Mouse (Mus musculus) forebrain, embryonic 14.5 days (tissue): ENCODE results near the gene Rnf214. TPM values are rescaled to one million over a fixed set of nuclear protein-coding genes. Genes with fewer than 3 reads are reported as not detected.

Experiments used
- ATAC-seq: fragments of 200-750 bp; cut with Nextera tagmentation; 2 replicates; pipeline ENCODE4 v1.8.0; 2017; ENCODE audit warnings: mild to moderate bottlenecking, moderate library complexity
- DNase-seq: peaks from one replicate; pipeline ENCODE4 v3.0.0-alpha.2; 2015; ENCODE audit warnings: low spot score
- H3K27ac ChIP-seq: fragments of 300-500 bp; sonication (generic); 2 replicates; pipeline ENCODE4 v1.5.1; 2014; ENCODE audit warnings: low read depth, mild to moderate bottlenecking, control low read depth, low read length, moderate library complexity
- H3K27me3 ChIP-seq: fragments of 300-500 bp; sonication (generic); replicated peaks from 2 replicates; pipeline ENCODE4 v1.6.1; 2014; ENCODE audit warnings: low read length, control low read depth, mixed read lengths; ENCODE audit not compliant: control insufficient read depth, insufficient read depth
- H3K36me3 ChIP-seq: fragments of 300-500 bp; sonication (generic); 2 replicates; pipeline ENCODE4 v1.6.1; 2014; ENCODE audit warnings: low read length, control low read depth; ENCODE audit not compliant: control insufficient read depth, insufficient read depth
- H3K4me1 ChIP-seq: fragments of 300-500 bp; sonication (generic); 2 replicates; pipeline ENCODE4 v1.6.1; 2014; ENCODE audit warnings: antibody characterized with exemption, low read length, control low read depth; ENCODE audit not compliant: control insufficient read depth, insufficient read depth
- H3K4me2 ChIP-seq: fragments of 300-500 bp; sonication (generic); 2 replicates; pipeline ENCODE4 v1.6.1; 2014; ENCODE audit warnings: mild to moderate bottlenecking, control low read depth, low read length
- H3K4me3 ChIP-seq: fragments of 300-500 bp; sonication (generic); 2 replicates; pipeline ENCODE4 v1.5.1; 2014; ENCODE audit warnings: low read depth, low read length, control low read depth
- H3K9ac ChIP-seq: fragments of 300-500 bp; sonication (generic); 2 replicates; pipeline ENCODE4 v1.6.1; 2014; ENCODE audit warnings: mild to moderate bottlenecking, low read length, control low read depth, moderate library complexity
- H3K9me3 ChIP-seq: fragments of 300-500 bp; sonication (generic); replicated peaks from 2 replicates; pipeline ENCODE4 v1.6.1; 2016; ENCODE audit warnings: low read length, control low read depth, mixed read lengths; ENCODE audit not compliant: control insufficient read depth
- WGBS: fragments of 180-500 bp; shearing (Covaris S2); extraction: QIAGEN DNeasy Blood & Tissue Kit; methylation state at CpG from one replicate; pipeline ENCODE4 v1.1.7; 2014; 5-methylcytosine and 5-hydroxymethylcytosine counted together
- polyA plus RNA-seq: library from polyadenylated mRNA; unstranded; fragments of >200 nt; fragmentation: Nextera tagmentation; extraction: Ambion mirVana; gene quantifications from 2 replicates; pipeline ENCODE4 v1.2.1, GENCODE M21; 2014

Gene Rnf214
- polyA plus RNA-seq, 1 experiment from 2014 or later, result 70.2 TPM

DNA sequence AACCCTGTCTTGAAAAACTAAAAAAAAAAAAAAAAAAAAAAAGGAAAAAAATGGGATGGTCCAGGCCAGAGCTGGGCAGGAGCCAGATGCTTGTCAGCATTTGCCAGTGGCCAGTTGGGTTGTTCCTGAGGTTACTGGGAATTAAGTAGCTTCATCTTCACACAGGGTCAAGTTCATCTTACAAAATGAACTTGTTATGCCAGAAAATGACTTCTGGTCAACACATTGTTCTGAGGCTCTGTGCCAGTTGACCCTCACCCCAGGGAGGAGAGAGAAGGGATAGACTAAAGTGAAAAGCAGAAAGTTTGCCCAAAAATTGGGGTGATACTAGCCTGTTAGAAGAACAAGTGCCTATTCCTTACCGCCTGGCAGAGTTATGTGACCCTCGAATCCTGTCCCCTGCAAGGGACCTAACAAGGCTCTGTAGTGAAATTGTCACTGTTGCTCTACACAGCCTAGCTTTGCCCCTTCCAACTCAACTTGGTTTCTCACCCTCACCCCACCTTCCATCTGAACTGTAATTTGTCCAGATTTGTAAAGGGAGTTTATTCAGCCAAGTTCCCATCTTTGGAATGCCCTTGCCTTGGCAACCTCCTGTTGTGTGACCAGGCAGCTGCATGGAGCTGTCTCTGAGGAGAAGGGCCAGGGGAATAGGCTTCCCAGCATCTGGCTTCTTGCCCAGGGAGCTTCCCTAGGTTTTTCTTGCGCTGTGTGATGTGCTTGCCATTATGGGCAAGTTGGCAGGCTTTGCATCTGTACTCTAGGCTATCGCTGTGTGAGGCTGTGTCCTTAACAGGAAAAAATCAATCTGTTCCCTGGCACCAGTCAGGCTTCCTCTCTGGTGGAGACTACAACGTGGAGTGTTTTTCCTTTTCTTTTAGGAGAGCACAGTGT is 10.6 kb upstream of the Rnf214 start:
- peak; percentile 62 for DNase-seq
- 77% methylated on average over 5 of the region's 5 CpGs for WGBS
- H3K4me3 ChIP-seq, result no peak overlapping the region
- no peak overlapping the region for H3K9ac ChIP-seq
- H3K4me1 ChIP-seq, result no peaks in the 10 kb centered on the region
- no peaks in the 10 kb centered on the region for H3K27me3 ChIP-seq
- H3K27ac ChIP-seq, result no peak overlapping the region
- peaks cover 75% of the 10 kb centered on the region for H3K36me3 ChIP-seq
- peak; percentile 37; the same call in 1 of the 2 replicates for ATAC-seq
- no peak overlapping the region for H3K4me2 ChIP-seq
- H3K9me3 ChIP-seq, result no peaks in the 10 kb centered on the region

DNA sequence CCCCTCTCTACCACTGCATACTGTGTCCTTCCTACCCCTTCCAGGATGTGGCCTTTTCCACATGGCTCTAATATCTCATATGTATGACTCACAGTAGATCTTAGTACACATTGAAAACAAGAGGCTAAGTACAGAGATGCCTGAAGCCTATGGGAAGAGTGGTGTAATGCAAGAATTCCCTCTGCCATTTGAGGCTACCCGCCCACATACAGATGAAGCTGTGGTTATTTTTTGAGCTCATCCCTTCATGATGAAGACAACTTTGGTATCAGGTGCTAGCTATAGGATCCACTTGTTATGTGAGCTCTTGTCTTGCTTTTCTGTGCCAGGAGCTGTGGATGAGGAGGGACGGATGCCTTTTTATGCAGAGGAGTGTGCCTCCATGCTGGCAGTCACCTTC is 8.9 kb upstream of the Rnf214 start:
- no peaks in the 10 kb centered on the region for H3K4me1 ChIP-seq
- DNase-seq (no peak), ATAC-seq (no peak)
- no peak overlapping the region for H3K27ac ChIP-seq
- H3K27me3 ChIP-seq, result no peaks in the 10 kb centered on the region
- no peaks in the 10 kb centered on the region for H3K9me3 ChIP-seq
- H3K4me2 ChIP-seq, result no peak overlapping the region
- no peak overlapping the region for H3K4me3 ChIP-seq
- 97% methylated on average over 2 of the region's 2 CpGs for WGBS
- peaks cover 79% of the 10 kb centered on the region for H3K36me3 ChIP-seq
- no peak overlapping the region for H3K9ac ChIP-seq

- no peak overlapping the region for H3K27ac ChIP-seq
- 72% methylated on average over 1 of the region's 1 CpGs for WGBS
- DNase-seq, result peak; percentile 28
- H3K4me3 ChIP-seq, result no peak overlapping the region
- no peak overlapping the region for H3K9ac ChIP-seq
- no peak overlapping the region for H3K4me2 ChIP-seq
- no peaks in the 10 kb centered on the region for H3K9me3 ChIP-seq
- no peak for ATAC-seq
- no peaks in the 10 kb centered on the region for H3K27me3 ChIP-seq
- peaks cover 70% of the 10 kb centered on the region for H3K36me3 ChIP-seq
- H3K4me1 ChIP-seq, result peaks cover 7% of the 10 kb centered on the region; the same call in 1 of the 2 replicates
These were observed 5.0 kb upstream of the Rnf214 start for GRCm38 (mm10) chr9:45911673-45912072.

DNA sequence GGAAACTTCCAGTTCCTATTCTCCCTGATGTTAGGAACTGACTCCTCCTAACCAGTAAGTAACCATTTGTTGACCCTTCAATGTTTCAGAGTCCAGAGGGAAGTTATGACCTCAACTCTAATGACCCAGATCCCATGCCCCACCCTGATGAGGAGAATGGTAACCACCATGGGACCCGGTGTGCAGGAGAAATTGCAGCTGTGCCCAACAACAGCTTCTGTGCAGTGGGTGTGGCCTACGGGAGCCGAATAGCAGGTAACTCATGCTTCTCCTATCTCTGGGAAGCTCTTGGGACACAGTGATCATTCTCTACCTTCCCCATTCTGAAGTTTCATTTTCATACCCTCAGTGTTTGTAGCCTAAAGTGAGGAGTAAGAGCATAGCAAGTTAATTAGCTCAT is 4.3 kb upstream of the Rnf214 start:
- Histone ChIP-seq H3K9ac (no peak overlapping the region), H3K4me1 (peaks cover 7% of the 10 kb centered on the region; the same call in 1 of the 2 replicates), H3K27ac (no peak overlapping the region), H3K36me3 (peaks cover 63% of the 10 kb centered on the region), H3K27me3 (no peaks in the 10 kb centered on the region), H3K4me3 (no peak overlapping the region), H3K4me2 (no peak overlapping the region), H3K9me3 (no peaks in the 10 kb centered on the region)
- ATAC-seq, result no peak
- WGBS, result 94% methylated on average over 3 of the region's 3 CpGs
- no peak for DNase-seq

- peaks cover 15% of the 10 kb centered on the region for H3K4me1 ChIP-seq
- DNase-seq, result no peak
- peak overlapping the region; percentile 69 for H3K4me2 ChIP-seq
- H3K27me3 ChIP-seq, result no peaks in the 10 kb centered on the region
- H3K9me3 ChIP-seq, result no peaks in the 10 kb centered on the region
- peak overlapping the region; percentile 90 for H3K9ac ChIP-seq
- peak overlapping the region; percentile 88 for H3K27ac ChIP-seq
- peak overlapping the region; percentile 91 for H3K4me3 ChIP-seq
- WGBS, result under 1% methylated on average over 19 of the region's 19 CpGs
- peaks cover 48% of the 10 kb centered on the region for H3K36me3 ChIP-seq
- ATAC-seq, result no peak; the same call in 1 of the 2 replicates
These were observed 342 bp upstream of the Rnf214 start for GRCm38 (mm10) chr9:45907078-45907428.

DNA sequence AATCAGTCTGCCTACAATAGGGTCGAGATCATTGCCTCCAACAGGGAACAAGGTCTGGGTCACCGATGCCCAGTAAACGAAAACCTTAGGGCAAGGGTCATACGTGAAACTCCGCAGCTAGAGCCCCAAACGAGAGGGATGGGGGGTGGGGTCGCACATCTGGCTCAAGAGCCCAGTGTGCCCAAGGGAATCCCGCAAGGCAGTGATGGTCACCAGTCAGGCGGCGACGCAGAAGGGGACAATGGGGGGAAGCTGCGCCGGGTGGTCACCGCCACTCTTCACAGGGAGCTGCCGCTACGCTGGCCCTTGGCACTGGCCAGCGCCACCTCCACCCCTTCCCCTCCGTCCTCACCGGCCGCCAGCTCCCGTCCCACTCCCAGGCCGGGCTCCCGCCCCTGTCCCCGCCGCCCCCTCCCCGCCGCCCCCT is 887 bp downstream of the Rnf214 start:
- ATAC-seq, result peak; percentile 48
- Histone ChIP-seq H3K4me2 (peak overlapping the region; percentile 69), H3K36me3 (peaks cover 42% of the 10 kb centered on the region), H3K27me3 (no peaks in the 10 kb centered on the region), H3K4me1 (peaks cover 15% of the 10 kb centered on the region), H3K9ac (peak overlapping the region; percentile 90), H3K4me3 (peak overlapping the region; percentile 91), H3K27ac (peak overlapping the region; percentile 88), H3K9me3 (no peaks in the 10 kb centered on the region)
- peak; percentile 41 for DNase-seq
- 0% methylated on average over 17 of the region's 27 CpGs for WGBS

- Histone ChIP-seq H3K27me3 (no peaks in the 10 kb centered on the region), H3K4me3 (peak overlapping the region; percentile 91), H3K36me3 (peaks cover 41% of the 10 kb centered on the region), H3K9me3 (no peaks in the 10 kb centered on the region), H3K27ac (no peak overlapping the region), H3K4me1 (peaks cover 15% of the 10 kb centered on the region), H3K9ac (peak overlapping the region; percentile 90), H3K4me2 (peak overlapping the region; percentile 69)
- ATAC-seq (no peak), DNase-seq (no peak)
- 58% methylated on average over 4 of the region's 4 CpGs for WGBS
These were observed 1.5 kb downstream of the Rnf214 start for GRCm38 (mm10) chr9:45905196-45905595.

DNA sequence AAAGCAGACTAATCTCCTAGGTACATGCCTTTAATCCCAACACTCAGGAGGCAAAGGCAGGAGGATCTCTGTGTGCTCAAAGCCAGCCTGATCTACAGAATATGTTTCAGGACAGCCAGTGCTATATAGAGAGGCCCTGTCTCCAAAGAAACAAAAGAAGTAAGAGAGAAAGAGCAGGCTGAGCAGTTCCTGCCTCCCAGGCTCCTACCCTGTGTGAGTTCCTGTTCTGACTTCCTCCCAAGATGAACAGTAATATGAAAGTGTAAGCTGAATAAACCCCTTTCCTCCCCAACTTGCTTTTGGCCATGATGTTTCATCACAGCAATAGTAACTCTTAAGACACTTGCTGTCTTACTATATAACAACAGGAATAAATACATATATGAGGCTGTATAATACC is 13.0 kb downstream of the Rnf214 start:
- DNase-seq (no peak), ATAC-seq (no peak)
- no peaks in the 10 kb centered on the region for H3K4me1 ChIP-seq
- peaks cover 97% of the 10 kb centered on the region for H3K36me3 ChIP-seq
- H3K4me2 ChIP-seq, result no peak overlapping the region
- no peaks in the 10 kb centered on the region for H3K27me3 ChIP-seq
- H3K4me3 ChIP-seq, result no peak overlapping the region
- no peak overlapping the region for H3K27ac ChIP-seq
- no peaks in the 10 kb centered on the region for H3K9me3 ChIP-seq
- no peak overlapping the region for H3K9ac ChIP-seq

DNA sequence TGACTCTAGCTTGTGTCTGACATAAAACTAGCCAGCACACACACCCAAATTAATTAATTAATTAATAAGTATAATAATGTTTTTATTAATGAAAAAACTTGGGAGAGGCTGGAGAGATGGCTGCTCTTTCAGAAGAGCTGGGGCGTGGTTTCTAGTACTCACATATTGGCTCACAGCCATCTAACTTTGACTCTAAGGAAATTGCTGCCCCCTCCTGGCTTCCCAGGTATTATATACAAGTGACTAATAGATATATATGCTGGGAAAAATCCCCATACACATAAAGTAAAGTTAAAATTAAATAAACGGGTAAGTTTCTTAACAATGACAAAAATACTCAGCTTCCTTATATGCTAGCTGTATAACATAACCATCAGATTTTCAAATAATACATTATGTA is 28.8 kb downstream of the Rnf214 start:
- no peaks in the 10 kb centered on the region for H3K9me3 ChIP-seq
- 72% methylated on average over 2 of the region's 2 CpGs for WGBS

More for the DNA sequence above, 28.8 kb downstream of the Rnf214 start:
- H3K27me3 ChIP-seq, result no peaks in the 10 kb centered on the region
- H3K9ac ChIP-seq, result no peak overlapping the region
- H3K27ac ChIP-seq, result no peak overlapping the region
- DNase-seq (peak; percentile 55), ATAC-seq (no peak)
- no peak overlapping the region for H3K4me3 ChIP-seq
- H3K4me1 ChIP-seq, result no peaks in the 10 kb centered on the region
- peaks cover 74% of the 10 kb centered on the region for H3K36me3 ChIP-seq
- no peak overlapping the region for H3K4me2 ChIP-seq
